Mouse (Mus musculus): ENCODE measurements at regions not wholly inside any gene's neighbourhood (a gene's known extent, or its start where the extent isn't known, plus 50 kb on each side); places are given as distances from the start of the nearest gene placed in this dataset.

- no peak overlapping the region for H3K9ac ChIP-seq (ENCODE audit: low read depth, poor library complexity, severe bottlenecking)
- no peak overlapping the region for H3K27ac ChIP-seq (ENCODE audit: insufficient read depth, low read length)
- no peaks in the 10 kb centered on the region for H3K27me3 ChIP-seq (ENCODE audit: control insufficient read depth, insufficient read depth, low read length, poor library complexity, severe bottlenecking)
- no peak for TF ChIP-seq EP300 (IDR thresholded peaks at IDR 0.05; ENCODE audit: insufficient read depth, low read depth, low read length)
- TF ChIP-seq POLR2A (IDR thresholded peaks at IDR 0.05; ENCODE audit: insufficient read depth, low read length), result no peak
- TF ChIP-seq CTCF (IDR thresholded peaks at IDR 0.05; ENCODE audit: low read depth, low read length), result no peak
- no peaks in the 10 kb centered on the region for H3K9me3 ChIP-seq (replicated peaks; ENCODE audit: control insufficient read depth, insufficient read depth, low read length, poor library complexity, severe bottlenecking)
- H3K4me1 ChIP-seq (ENCODE audit: control insufficient read depth, insufficient read depth, low read length), result no peaks in the 10 kb centered on the region
- no peaks in the 10 kb centered on the region for H3K36me3 ChIP-seq (ENCODE audit: control insufficient read depth, insufficient read depth, low read length, poor library complexity, severe bottlenecking)
- no peak overlapping the region for H3K4me3 ChIP-seq (ENCODE audit: low read depth, low read length)
Measured at GRCm38 (mm10) chr5:59831836-59832235, 1976.8 kb upstream of the G6pd2 start.

- no peaks in the 10 kb centered on the region for H3K4me1 ChIP-seq (ENCODE audit: control insufficient read depth, insufficient read depth, low read length)
- TF ChIP-seq EP300 (IDR thresholded peaks at IDR 0.05; ENCODE audit: insufficient read depth, low read depth, low read length) (no peak), POLR2A (IDR thresholded peaks at IDR 0.05; ENCODE audit: insufficient read depth, low read length) (no peak), CTCF (IDR thresholded peaks at IDR 0.05; ENCODE audit: low read depth, low read length) (no peak)
- no peak overlapping the region for H3K27ac ChIP-seq (ENCODE audit: insufficient read depth, low read length)
Measured at GRCm38 (mm10) chr5:59845745-59846144, 1962.9 kb upstream of the G6pd2 start.

GRCm38 (mm10) chr5:59847643-59848042, 1961.0 kb upstream of the G6pd2 start:
- H3K9ac ChIP-seq (ENCODE audit: low read depth, poor library complexity, severe bottlenecking), result no peak overlapping the region
- H3K27me3 ChIP-seq (ENCODE audit: control insufficient read depth, insufficient read depth, low read length, poor library complexity, severe bottlenecking), result no peaks in the 10 kb centered on the region
- H3K4me1 ChIP-seq (ENCODE audit: control insufficient read depth, insufficient read depth, low read length), result no peaks in the 10 kb centered on the region
- H3K4me3 ChIP-seq (ENCODE audit: low read depth, low read length), result no peak overlapping the region
- H3K27ac ChIP-seq (ENCODE audit: insufficient read depth, low read length), result no peak overlapping the region
- TF ChIP-seq CTCF (IDR thresholded peaks at IDR 0.05; ENCODE audit: low read depth, low read length), result no peak
- no peak for TF ChIP-seq POLR2A (IDR thresholded peaks at IDR 0.05; ENCODE audit: insufficient read depth, low read length)
- no peak for TF ChIP-seq EP300 (IDR thresholded peaks at IDR 0.05; ENCODE audit: insufficient read depth, low read depth, low read length)
- no peaks in the 10 kb centered on the region for H3K36me3 ChIP-seq (ENCODE audit: control insufficient read depth, insufficient read depth, low read length, poor library complexity, severe bottlenecking)
- H3K9me3 ChIP-seq (replicated peaks; ENCODE audit: control insufficient read depth, insufficient read depth, low read length, poor library complexity, severe bottlenecking), result no peaks in the 10 kb centered on the region

More at GRCm38 (mm10) chr5:59845745-59846144, 1962.9 kb upstream of the G6pd2 start:
- Histone ChIP-seq H3K27me3 (ENCODE audit: control insufficient read depth, insufficient read depth, low read length, poor library complexity, severe bottlenecking) (no peaks in the 10 kb centered on the region), H3K4me3 (ENCODE audit: low read depth, low read length) (no peak overlapping the region), H3K36me3 (ENCODE audit: control insufficient read depth, insufficient read depth, low read length, poor library complexity, severe bottlenecking) (no peaks in the 10 kb centered on the region), H3K9me3 (replicated peaks; ENCODE audit: control insufficient read depth, insufficient read depth, low read length, poor library complexity, severe bottlenecking) (no peaks in the 10 kb centered on the region), H3K9ac (ENCODE audit: low read depth, poor library complexity, severe bottlenecking) (no peak overlapping the region)

DNA sequence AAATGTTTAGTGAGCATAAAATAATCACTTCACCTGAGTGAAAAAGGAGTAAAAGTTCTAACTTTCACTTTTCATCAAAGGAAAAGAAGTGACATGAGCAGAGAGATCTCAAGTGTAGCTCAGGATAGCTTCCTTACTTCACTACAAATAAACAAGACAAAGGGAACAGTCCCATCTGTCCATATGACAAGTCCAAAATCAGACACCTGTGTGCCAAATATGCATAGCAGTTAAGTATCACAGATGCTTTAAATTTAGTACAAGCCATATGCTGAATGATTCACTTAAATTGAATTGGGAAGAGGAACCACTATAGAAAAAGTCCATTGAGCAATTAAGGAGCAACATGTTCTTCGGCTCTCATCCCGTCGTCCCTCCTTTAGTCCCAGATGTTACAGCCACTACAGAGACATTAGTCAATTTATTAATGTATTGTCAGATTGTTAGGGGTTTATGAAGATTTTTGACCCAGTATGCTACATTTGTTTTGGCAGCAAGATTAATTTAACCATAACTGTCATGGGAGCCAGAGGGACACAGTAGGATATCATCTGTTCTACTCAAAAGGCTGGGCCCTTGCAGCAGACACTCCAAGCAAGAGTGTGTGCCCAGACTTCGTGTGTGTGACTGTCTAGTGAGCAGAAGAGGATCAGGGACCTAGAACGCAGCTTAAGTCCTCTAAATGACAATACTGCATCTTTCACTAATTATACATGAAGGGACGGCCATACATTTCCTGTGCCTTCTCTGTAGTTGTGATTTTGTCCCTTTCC, 1914.5 kb upstream of the G6pd2 start:
- no peak overlapping the region for H3K27ac ChIP-seq (ENCODE audit: insufficient read depth, low read length)
- no peaks in the 10 kb centered on the region for H3K4me1 ChIP-seq (ENCODE audit: control insufficient read depth, insufficient read depth, low read length)
- no peaks in the 10 kb centered on the region for H3K27me3 ChIP-seq (ENCODE audit: control insufficient read depth, insufficient read depth, low read length, poor library complexity, severe bottlenecking)
- H3K9ac ChIP-seq (ENCODE audit: low read depth, poor library complexity, severe bottlenecking), result no peak overlapping the region
- no peaks in the 10 kb centered on the region for H3K9me3 ChIP-seq (replicated peaks; ENCODE audit: control insufficient read depth, insufficient read depth, low read length, poor library complexity, severe bottlenecking)
- TF ChIP-seq EP300 (IDR thresholded peaks at IDR 0.05; ENCODE audit: insufficient read depth, low read depth, low read length) (no peak), CTCF (IDR thresholded peaks at IDR 0.05; ENCODE audit: low read depth, low read length) (no peak), POLR2A (IDR thresholded peaks at IDR 0.05; ENCODE audit: insufficient read depth, low read length) (no peak)
- no peak overlapping the region for H3K4me3 ChIP-seq (ENCODE audit: low read depth, low read length)
- H3K36me3 ChIP-seq (ENCODE audit: control insufficient read depth, insufficient read depth, low read length, poor library complexity, severe bottlenecking), result no peaks in the 10 kb centered on the region

- no peaks in the 10 kb centered on the region for H3K27me3 ChIP-seq (ENCODE audit: control insufficient read depth, insufficient read depth, low read length, poor library complexity, severe bottlenecking)
- no peak overlapping the region for H3K4me3 ChIP-seq (ENCODE audit: low read depth, low read length)
- H3K9me3 ChIP-seq (replicated peaks; ENCODE audit: control insufficient read depth, insufficient read depth, low read length, poor library complexity, severe bottlenecking), result no peaks in the 10 kb centered on the region
- H3K9ac ChIP-seq (ENCODE audit: low read depth, poor library complexity, severe bottlenecking), result no peak overlapping the region
- H3K4me1 ChIP-seq (ENCODE audit: control insufficient read depth, insufficient read depth, low read length), result peaks cover 2% of the 10 kb centered on the region
- no peak for TF ChIP-seq CTCF (IDR thresholded peaks at IDR 0.05; ENCODE audit: low read depth, low read length)
- no peak for TF ChIP-seq POLR2A (IDR thresholded peaks at IDR 0.05; ENCODE audit: insufficient read depth, low read length)
- peak; percentile 88 for TF ChIP-seq EP300 (IDR thresholded peaks at IDR 0.05; ENCODE audit: insufficient read depth, low read depth, low read length)
- no peaks in the 10 kb centered on the region for H3K36me3 ChIP-seq (ENCODE audit: control insufficient read depth, insufficient read depth, low read length, poor library complexity, severe bottlenecking)
- H3K27ac ChIP-seq (ENCODE audit: insufficient read depth, low read length), result no peak overlapping the region
Measured at GRCm38 (mm10) chr5:59921910-59922309, 1886.7 kb upstream of the G6pd2 start.

- no peaks in the 10 kb centered on the region for H3K9me3 ChIP-seq (replicated peaks; ENCODE audit: control insufficient read depth, insufficient read depth, low read length, poor library complexity, severe bottlenecking)
- TF ChIP-seq POLR2A (IDR thresholded peaks at IDR 0.05; ENCODE audit: insufficient read depth, low read length), result no peak
- TF ChIP-seq CTCF (IDR thresholded peaks at IDR 0.05; ENCODE audit: low read depth, low read length), result no peak
- TF ChIP-seq EP300 (IDR thresholded peaks at IDR 0.05; ENCODE audit: insufficient read depth, low read depth, low read length), result no peak
- no peak overlapping the region for H3K4me3 ChIP-seq (ENCODE audit: low read depth, low read length)
- H3K27ac ChIP-seq (ENCODE audit: insufficient read depth, low read length), result no peak overlapping the region
- H3K9ac ChIP-seq (ENCODE audit: low read depth, poor library complexity, severe bottlenecking), result no peak overlapping the region
- no peaks in the 10 kb centered on the region for H3K27me3 ChIP-seq (ENCODE audit: control insufficient read depth, insufficient read depth, low read length, poor library complexity, severe bottlenecking)
- no peaks in the 10 kb centered on the region for H3K4me1 ChIP-seq (ENCODE audit: control insufficient read depth, insufficient read depth, low read length)
- no peaks in the 10 kb centered on the region for H3K36me3 ChIP-seq (ENCODE audit: control insufficient read depth, insufficient read depth, low read length, poor library complexity, severe bottlenecking)
Measured at GRCm38 (mm10) chr5:59940861-59941260, 1867.8 kb upstream of the G6pd2 start.

All from ES-Bruce4 (cell line).